ENCODE assay signal across 9 mouse cellular contexts in genomic region chr1:136346373-136347035, GRCm38 (mm10). TPM values are rescaled to one million over a fixed set of nuclear protein-coding genes. Genes with fewer than 3 reads are reported as not detected.
DNase-seq lines count a peak whose midpoint lies in the region; ATAC-seq and TF ChIP-seq lines count a peak whose summit lies in the region.
"Had no signal": no experiment of that assay in that cellular context is flagged by ENCODE, and none has a peak within 500 bp of the region (broad histone marks: within the 10 kb centered on the region; RNA-seq: fewer than 3 reads in every experiment).

No protein-coding gene starts in this region.

- H3K4me3 ChIP-seq in forebrain, embryonic 11.5 days (ENCODE audit: low read depth, low read length): peak overlapping the region; percentile 92
- peak overlapping the region; percentile 90 for H3K4me3 ChIP-seq in small intestine, adult 2 months (ENCODE audit: low read depth, low read length)

- H3K9ac ChIP-seq in forebrain, embryonic 11.5 days (ENCODE audit: low read length): peak overlapping the region; percentile 79

- no peak for DNase-seq in frontal cortex, postnatal 25 days (ENCODE audit: low spot score in 2 of 2)
- DNase-seq in forebrain, embryonic 11.5 days (ENCODE audit: low spot score): no peak
- DNase-seq in liver: peak; percentile 55
- no peak for DNase-seq in gastrocnemius, postnatal 10 days
- DNase-seq in urinary bladder, adult 18-20 months (ENCODE audit: low spot score in 2 of 2): no peak

- 5% methylated on average over 12 of the region's 12 CpGs for WGBS in forebrain, embryonic 11.5 days
- WGBS in small intestine, adult 2 months: 11% methylated on average over 12 of the region's 12 CpGs

- H3K27me3 ChIP-seq in forebrain, embryonic 11.5 days (ENCODE audit: control insufficient read depth, insufficient read depth, low read length): no peaks in the 10 kb centered on the region
- H3K27me3 ChIP-seq in small intestine, adult 2 months (ENCODE audit: control insufficient read depth, insufficient read depth, low read length): peaks cover 34% of the 10 kb centered on the region
- H3K27me3 ChIP-seq: Patski had no signal

- no peak overlapping the region for H3K27ac ChIP-seq in forebrain, embryonic 11.5 days (ENCODE audit: low read depth, low read length)
- H3K27ac ChIP-seq in small intestine, adult 2 months (ENCODE audit: insufficient read depth, low read depth, low read length): no peak overlapping the region

- ATAC-seq in frontal cortex, adult (ENCODE audit: low TSS enrichment): peak; percentile 17; the same call in 1 of the 2 replicates
- ATAC-seq in CD4-positive, CD25-positive, alpha-beta regulatory T cell, adult 4 months: peak; percentile 33
- peak; percentile 37; the same call in 1 of the 2 replicates for ATAC-seq in forebrain, embryonic 11.5 days (replicated peaks; ENCODE audit: low FRiP score)

- H3K4me1 ChIP-seq in forebrain, embryonic 11.5 days (replicated peaks; ENCODE audit: control insufficient read depth, insufficient read depth, low read length): peaks cover 2% of the 10 kb centered on the region; the same call in 1 of the 2 replicates
- peaks cover 6% of the 10 kb centered on the region; the same call in 1 of the 2 replicates for H3K4me1 ChIP-seq in small intestine, adult 2 months (ENCODE audit: control insufficient read depth, insufficient read depth, insufficient read length, low read length)

- peak overlapping the region; percentile 86 for H3K4me2 ChIP-seq in forebrain, embryonic 11.5 days (ENCODE audit: low read depth, low read length, severe bottlenecking)

- TF ChIP-seq CTCF in small intestine, adult 2 months (IDR thresholded peaks at IDR 0.05; ENCODE audit: extremely low read depth, insufficient read length, insufficient replicate concordance, low read depth, low read length): no peak

- no peaks in the 10 kb centered on the region for H3K9me3 ChIP-seq in forebrain, embryonic 11.5 days (ENCODE audit: control insufficient read depth, low read length)

- no peak for TF ChIP-seq POLR2A in small intestine, adult 2 months (IDR thresholded peaks at IDR 0.05; ENCODE audit: low read depth, low read length)

- no peaks in the 10 kb centered on the region for H3K36me3 ChIP-seq in forebrain, embryonic 11.5 days (ENCODE audit: control insufficient read depth, insufficient read depth, low read length)
- no peaks in the 10 kb centered on the region for H3K36me3 ChIP-seq in small intestine, adult 2 months (ENCODE audit: control insufficient read depth, insufficient read depth, low read length)

RNA-seq across cellular contexts. Expression of gene Camsap2, which starts 0.6 kb away (rescaled TPM):
- 1 to 10 TPM; 3.9 to 6.2 TPM for polyA plus RNA-seq in CD4-positive, CD25-positive, alpha-beta regulatory T cell, adult 4 months (2017; shearing (Covaris generic))
- 28.4 and 29.1 TPM in 2 replicates for polyA plus RNA-seq in forebrain, embryonic 11.5 days (2014; fragmentation: Nextera tagmentation; extraction: Ambion mirVana)
- 1.4 and 2.4 TPM in 2 replicates for polyA plus RNA-seq in small intestine, adult 2 months (2012; rRNA removed)
- total RNA-seq in gastrocnemius, postnatal 10 days (2021): 10 to 100 TPM; 17.7 to 24.2 TPM
